Mouse (Mus musculus) embryonic facial prominence, embryonic 13.5 days (tissue): ENCODE results near the gene Il23a. TPM values are rescaled to one million over a fixed set of nuclear protein-coding genes. Genes with fewer than 3 reads are reported as not detected.

ENCODE experiments used
- ATAC-seq: fragments of 200-750 bp; cut with Nextera tagmentation; 2 replicates; pipeline ENCODE4 v1.8.0; 2017; ENCODE audit warnings: low read depth; ENCODE audit not compliant: insufficient number of reproducible peaks, insufficient read depth, low FRiP score, low TSS enrichment
- H3K27ac ChIP-seq: fragments of 300-500 bp; sonication (generic); 2 replicates; pipeline ENCODE4 v1.5.1; 2015; ENCODE audit warnings: moderate library complexity, mild to moderate bottlenecking, inconsistent platforms
- H3K27me3 ChIP-seq: fragments of 300-500 bp; sonication (generic); 2 replicates; pipeline ENCODE4 v1.6.1; 2015; ENCODE audit warnings: mild to moderate bottlenecking, inconsistent platforms
- H3K36me3 ChIP-seq: fragments of 300-500 bp; sonication (generic); 2 replicates; pipeline ENCODE4 v1.6.1; 2015; ENCODE audit warnings: mild to moderate bottlenecking, inconsistent platforms
- H3K4me1 ChIP-seq: fragments of 300-500 bp; sonication (generic); 2 replicates; pipeline ENCODE4 v1.6.1; 2015; ENCODE audit warnings: inconsistent platforms
- H3K4me2 ChIP-seq: fragments of 300-500 bp; sonication (generic); 2 replicates; pipeline ENCODE4 v1.6.1; 2015; ENCODE audit warnings: moderate library complexity, mild to moderate bottlenecking, inconsistent platforms
- H3K4me3 ChIP-seq: fragments of 300-500 bp; sonication (generic); 2 replicates; pipeline ENCODE4 v1.5.1; 2015; ENCODE audit warnings: mild to moderate bottlenecking, inconsistent platforms
- H3K9ac ChIP-seq: fragments of 300-500 bp; sonication (generic); 2 replicates; pipeline ENCODE4 v1.6.1; 2015; ENCODE audit warnings: mild to moderate bottlenecking, inconsistent platforms
- H3K9me3 ChIP-seq: fragments of 300-500 bp; sonication (generic); 2 replicates; pipeline ENCODE4 v1.6.1; 2016; ENCODE audit warnings: inconsistent platforms
- WGBS: fragments of 180-500 bp; shearing (Covaris S2); methylation state at CpG from one replicate; pipeline ENCODE4 v1.1.7; 2015; ENCODE audit warnings: mixed read lengths; 5-methylcytosine and 5-hydroxymethylcytosine counted together
- polyA plus RNA-seq: library from polyadenylated mRNA; unstranded; fragments of >200 nt; fragmentation: Nextera tagmentation; extraction: Ambion mirVana; gene quantifications from 2 replicates; pipeline ENCODE4 v1.2.1, GENCODE M21; 2015

The Il23a gene
- polyA plus RNA-seq = 0.23 and 0.25 TPM in 2 replicates

DNA sequence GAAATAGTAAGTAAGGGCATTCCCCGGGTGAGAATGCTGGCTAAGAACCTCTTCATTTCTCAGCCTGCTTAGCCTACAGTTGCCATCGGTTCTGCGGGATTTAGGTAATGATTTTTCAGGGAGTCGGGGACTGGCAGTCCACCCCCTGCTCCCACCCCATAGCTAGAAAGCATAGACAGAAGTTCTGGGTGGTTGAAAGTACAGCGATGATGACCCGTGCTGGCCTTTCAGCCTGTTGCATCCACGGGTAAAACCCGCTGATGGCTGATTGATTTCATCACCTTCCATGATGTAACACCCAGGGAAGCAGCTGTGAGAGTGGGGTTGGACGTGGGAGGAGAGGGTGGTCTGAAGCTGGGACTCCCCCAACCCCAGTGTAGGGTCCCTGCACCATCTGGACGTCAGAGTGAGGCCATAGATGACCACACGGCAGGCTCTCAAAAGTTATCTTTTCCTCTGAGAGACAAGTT lies at the start of gene Il23a:
Gene Il23a (minus strand): TSS at position 51 of the 470 bp plus-strand sequence.
- Histone ChIP-seq H3K27me3 (no peaks in the 10 kb centered on the region), H3K4me3 (no peak within 1 kb of the TSS), H3K27ac (no peak within 1 kb of the TSS), H3K36me3 (no peaks in the 10 kb centered on the region), H3K4me2 (no peak within 1 kb of the TSS), H3K4me1 (peaks cover 8% of the 10 kb centered on the region), H3K9ac (no peak within 1 kb of the TSS), H3K9me3 (no peaks in the 10 kb centered on the region)
- no peak for ATAC-seq
- WGBS = 76% methylated on average over 11 of the region's 11 CpGs

DNA sequence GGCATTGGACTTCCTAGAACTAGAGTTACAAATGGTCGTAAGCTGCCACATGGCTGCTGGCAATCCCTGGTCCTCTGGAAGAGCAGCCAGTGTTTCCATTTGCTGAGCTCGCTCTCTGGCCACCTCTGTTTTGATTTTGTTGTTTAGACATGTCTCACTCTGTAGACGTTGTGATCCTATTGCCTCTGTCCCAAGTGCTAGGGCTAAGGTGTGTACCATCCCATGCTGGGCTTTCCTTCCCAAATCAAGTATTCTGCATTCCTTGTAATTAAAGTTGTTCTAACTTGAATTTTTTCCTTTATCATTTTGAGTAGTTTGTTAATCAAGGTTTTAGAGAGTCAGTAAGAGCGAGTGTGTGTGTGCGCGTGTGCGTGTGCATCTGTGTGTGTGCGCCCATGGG lies 49.0 kb upstream of the Il23a start:
- H3K27ac ChIP-seq = no peak overlapping the region
- ATAC-seq = no peak
- H3K4me1 ChIP-seq = peaks cover 13% of the 10 kb centered on the region
- H3K9me3 ChIP-seq = no peaks in the 10 kb centered on the region
- peaks cover 32% of the 10 kb centered on the region for H3K36me3 ChIP-seq
- WGBS = 90% methylated on average over 8 of the region's 8 CpGs
- no peaks in the 10 kb centered on the region for H3K27me3 ChIP-seq
- no peak overlapping the region for H3K4me3 ChIP-seq
- no peak overlapping the region for H3K4me2 ChIP-seq
- H3K9ac ChIP-seq = no peak overlapping the region

- Histone ChIP-seq H3K27ac (peak overlapping the region; percentile 60; the same call in 1 of the 2 replicates), H3K4me2 (peak overlapping the region; percentile 17; the same call in 1 of the 2 replicates), H3K36me3 (peaks cover 7% of the 10 kb centered on the region), H3K9me3 (no peaks in the 10 kb centered on the region), H3K4me1 (peaks cover 18% of the 10 kb centered on the region), H3K27me3 (no peaks in the 10 kb centered on the region), H3K4me3 (no peak overlapping the region), H3K9ac (no peak overlapping the region)
- 41% methylated on average over 7 of the region's 7 CpGs for WGBS
- 0 out of 2 replicates have a peak, but pooled peaks have one; percentile 52 for ATAC-seq
Observed at GRCm38 (mm10) chr10:128344568-128345275, 46.2 kb upstream of the Il23a start.

GRCm38 (mm10) chr10:128343436-128343835 lies 44.9 kb upstream of the Il23a start:
- H3K9me3 ChIP-seq = no peaks in the 10 kb centered on the region
- peaks cover 3% of the 10 kb centered on the region; the same call in 1 of the 2 replicates for H3K36me3 ChIP-seq
- H3K27ac ChIP-seq = no peak overlapping the region
- H3K9ac ChIP-seq = no peak overlapping the region
- WGBS = 91% methylated on average over 1 of the region's 1 CpGs
- peaks cover 30% of the 10 kb centered on the region for H3K4me1 ChIP-seq
- no peak overlapping the region for H3K4me3 ChIP-seq
- H3K4me2 ChIP-seq = no peak overlapping the region
- ATAC-seq = no peak
- H3K27me3 ChIP-seq = no peaks in the 10 kb centered on the region

DNA sequence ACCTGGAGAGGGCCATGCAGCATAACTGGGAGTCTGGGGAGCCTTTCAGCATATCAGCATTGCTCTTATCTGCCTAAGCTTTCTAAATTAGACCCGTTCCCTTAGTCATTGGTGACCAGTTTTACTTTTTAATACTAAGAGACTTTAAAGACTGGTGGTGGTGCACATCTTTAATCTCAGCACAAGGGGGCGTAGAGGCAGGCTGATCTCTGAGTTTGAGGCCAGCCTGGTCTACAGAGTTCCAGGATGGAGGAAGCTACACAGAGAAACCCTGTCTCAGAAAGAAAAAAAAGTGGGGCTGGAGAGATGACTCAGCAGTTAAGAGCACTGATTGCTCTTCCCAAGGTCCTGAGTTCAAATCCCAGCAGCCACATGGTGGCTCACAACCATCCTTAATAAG lies 41.7 kb upstream of the Il23a start:
- Histone ChIP-seq H3K27ac (no peak overlapping the region), H3K9ac (no peak overlapping the region), H3K9me3 (no peaks in the 10 kb centered on the region), H3K4me3 (no peak overlapping the region), H3K4me1 (peaks cover 34% of the 10 kb centered on the region), H3K4me2 (no peak overlapping the region), H3K27me3 (no peaks in the 10 kb centered on the region), H3K36me3 (peaks cover 3% of the 10 kb centered on the region; the same call in 1 of the 2 replicates)
- ATAC-seq = no peak
- 94% methylated on average over 2 of the region's 2 CpGs for WGBS

DNA sequence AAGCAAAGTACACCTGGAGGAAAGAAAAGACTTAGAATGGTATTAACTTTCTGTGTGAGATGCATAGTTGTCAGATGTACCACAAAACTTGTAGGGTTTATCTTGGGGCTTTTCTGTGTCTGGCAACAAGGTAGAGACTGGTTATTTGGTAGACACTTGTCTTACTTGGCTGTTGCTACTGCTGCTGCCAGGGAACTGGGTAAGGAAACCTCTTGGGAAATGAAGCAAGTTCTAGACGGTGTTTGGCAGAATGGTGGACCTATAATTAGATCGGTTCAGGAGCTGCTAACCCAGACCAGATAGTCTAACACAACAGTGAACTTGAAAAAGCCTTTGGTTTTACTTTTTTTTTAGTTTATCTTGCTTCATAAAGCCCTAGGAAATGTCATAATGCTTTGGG lies 40.4 kb upstream of the Il23a start:
- WGBS = 58% methylated on average over 2 of the region's 2 CpGs
- H3K4me1 ChIP-seq = peaks cover 25% of the 10 kb centered on the region
- no peak overlapping the region for H3K27ac ChIP-seq
- H3K9ac ChIP-seq = peak overlapping the region; percentile 98; the same call in 1 of the 2 replicates
- peak overlapping the region; percentile 91 for H3K4me2 ChIP-seq
- H3K27me3 ChIP-seq = no peaks in the 10 kb centered on the region
- H3K36me3 ChIP-seq = peaks cover 3% of the 10 kb centered on the region; the same call in 1 of the 2 replicates
- H3K9me3 ChIP-seq = no peaks in the 10 kb centered on the region
- no peak for ATAC-seq
- peak overlapping the region; percentile 99 for H3K4me3 ChIP-seq

DNA sequence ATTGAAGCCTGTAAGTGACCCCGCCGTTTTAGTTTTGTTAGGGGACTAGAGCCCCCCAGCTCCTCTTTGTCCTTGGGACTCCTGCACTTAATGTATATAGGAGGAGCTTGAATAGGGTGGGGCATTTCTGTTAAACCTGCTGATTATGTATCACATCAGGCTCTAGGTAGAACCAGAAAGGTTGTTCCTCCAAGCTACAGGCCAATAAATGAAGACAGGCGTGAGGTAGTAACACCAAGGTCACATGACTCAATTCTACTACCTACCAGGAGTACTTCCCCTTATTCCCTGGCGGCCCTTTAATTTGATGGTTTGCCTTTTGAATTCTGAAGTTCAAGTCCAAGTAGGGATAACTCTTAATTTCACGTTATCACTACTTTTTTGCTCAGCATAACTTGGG lies 39.9 kb upstream of the Il23a start:
- no peak for ATAC-seq
- 19% methylated on average over 5 of the region's 5 CpGs for WGBS
- Histone ChIP-seq H3K9ac (peak overlapping the region; percentile 98), H3K36me3 (peaks cover 3% of the 10 kb centered on the region; the same call in 1 of the 2 replicates), H3K4me1 (peaks cover 25% of the 10 kb centered on the region), H3K27me3 (no peaks in the 10 kb centered on the region), H3K4me2 (peak overlapping the region; percentile 91), H3K4me3 (peak overlapping the region; percentile 99), H3K27ac (peak overlapping the region; percentile 94), H3K9me3 (no peaks in the 10 kb centered on the region)

GRCm38 (mm10) chr10:128337306-128338181 lies 39.0 kb upstream of the Il23a start, which contains the start of gene Cs:
Gene Cs (plus strand): TSS chr10:128337734.
- Histone ChIP-seq H3K36me3 (peaks cover 3% of the 10 kb centered on the region; the same call in 1 of the 2 replicates), H3K4me3 (peak within 1 kb of the TSS; percentile 99), H3K27ac (peak within 1 kb of the TSS; percentile 94), H3K4me2 (peak within 1 kb of the TSS; percentile 91), H3K27me3 (no peaks in the 10 kb centered on the region), H3K9me3 (no peaks in the 10 kb centered on the region), H3K9ac (peak within 1 kb of the TSS; percentile 98), H3K4me1 (peaks cover 25% of the 10 kb centered on the region)
- ATAC-seq = peak; percentile 98
- WGBS = under 1% methylated on average over 60 of the region's 61 CpGs

DNA sequence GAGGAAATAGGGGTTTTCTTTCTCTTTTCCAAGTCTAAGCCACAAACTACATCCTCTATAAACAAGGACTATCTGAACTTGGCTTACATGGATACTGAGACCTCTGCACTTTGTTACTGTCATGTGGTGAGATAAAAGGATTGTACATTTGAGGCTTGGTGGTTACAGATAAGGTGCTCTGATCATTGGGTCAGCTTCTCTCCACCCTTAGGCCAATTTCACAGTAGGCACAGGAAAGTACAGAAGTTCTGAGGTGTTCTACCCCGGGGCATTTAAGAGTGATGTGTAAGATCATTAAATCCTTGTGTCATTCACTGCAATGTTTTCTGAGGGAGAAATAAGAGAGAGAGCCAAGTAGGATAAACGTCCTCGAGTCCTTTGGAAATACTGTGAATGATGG lies 38.0 kb upstream of the Il23a start:
- no peak for ATAC-seq
- Histone ChIP-seq H3K4me3 (peak overlapping the region; percentile 99), H3K9me3 (no peaks in the 10 kb centered on the region), H3K27me3 (no peaks in the 10 kb centered on the region), H3K4me1 (peaks cover 25% of the 10 kb centered on the region), H3K27ac (no peak overlapping the region; the same call in 1 of the 2 replicates), H3K9ac (peak overlapping the region; percentile 98), H3K4me2 (peak overlapping the region; percentile 91), H3K36me3 (peaks cover 3% of the 10 kb centered on the region; the same call in 1 of the 2 replicates)
- WGBS = 83% methylated on average over 3 of the region's 3 CpGs

DNA sequence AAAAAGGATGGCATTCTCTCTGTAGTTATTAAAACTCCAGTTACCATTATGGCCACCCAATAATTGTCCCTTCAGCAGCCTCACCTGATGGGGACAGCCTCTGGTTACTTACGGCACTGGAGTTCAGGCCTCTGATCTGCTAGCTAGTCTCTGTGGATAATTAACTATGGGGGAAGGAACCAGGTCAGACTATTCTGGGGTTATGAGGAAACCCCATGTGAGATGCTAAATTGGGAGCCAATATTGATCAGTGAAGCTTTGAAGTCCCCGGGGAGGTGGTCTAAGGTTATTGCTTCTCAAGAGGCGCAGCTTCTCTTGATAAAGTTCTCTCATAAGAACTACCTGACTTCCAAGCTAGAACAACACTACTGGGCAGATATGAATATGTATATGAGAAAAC lies 37.6 kb upstream of the Il23a start:
- no peak overlapping the region for H3K4me3 ChIP-seq
- H3K9me3 ChIP-seq = no peaks in the 10 kb centered on the region
- no peaks in the 10 kb centered on the region for H3K27me3 ChIP-seq
- H3K4me1 ChIP-seq = peaks cover 25% of the 10 kb centered on the region
- no peak for ATAC-seq
- H3K36me3 ChIP-seq = peaks cover 3% of the 10 kb centered on the region; the same call in 1 of the 2 replicates
- H3K9ac ChIP-seq = no peak overlapping the region
- 97% methylated on average over 3 of the region's 3 CpGs for WGBS
- H3K4me2 ChIP-seq = no peak overlapping the region
- H3K27ac ChIP-seq = no peak overlapping the region

- 5% methylated on average over 4 of the region's 4 CpGs for WGBS
- Histone ChIP-seq H3K36me3 (0 out of 2 replicates have a peak, but pooled peaks cover 3% of the 10 kb centered on the region), H3K4me2 (no peak overlapping the region), H3K4me1 (peaks cover 25% of the 10 kb centered on the region), H3K4me3 (no peak overlapping the region), H3K9ac (no peak overlapping the region), H3K9me3 (no peaks in the 10 kb centered on the region), H3K27me3 (no peaks in the 10 kb centered on the region), H3K27ac (no peak overlapping the region)
- ATAC-seq = no peak
Observed at GRCm38 (mm10) chr10:128335582-128335981, 37.0 kb upstream of the Il23a start.
